Mouse (Mus musculus): ENCODE results near the gene Gpr183. TPM values are rescaled to one million over a fixed set of nuclear protein-coding genes. Genes with fewer than 3 reads are reported as not detected.
A peak's percentile ranks its signal among the peaks of the same experiment; 100 is the strongest.

The Gpr183 gene
- polyA plus RNA-seq, 1 experiment from 2014 or later, result 2.7 TPM

DNA sequence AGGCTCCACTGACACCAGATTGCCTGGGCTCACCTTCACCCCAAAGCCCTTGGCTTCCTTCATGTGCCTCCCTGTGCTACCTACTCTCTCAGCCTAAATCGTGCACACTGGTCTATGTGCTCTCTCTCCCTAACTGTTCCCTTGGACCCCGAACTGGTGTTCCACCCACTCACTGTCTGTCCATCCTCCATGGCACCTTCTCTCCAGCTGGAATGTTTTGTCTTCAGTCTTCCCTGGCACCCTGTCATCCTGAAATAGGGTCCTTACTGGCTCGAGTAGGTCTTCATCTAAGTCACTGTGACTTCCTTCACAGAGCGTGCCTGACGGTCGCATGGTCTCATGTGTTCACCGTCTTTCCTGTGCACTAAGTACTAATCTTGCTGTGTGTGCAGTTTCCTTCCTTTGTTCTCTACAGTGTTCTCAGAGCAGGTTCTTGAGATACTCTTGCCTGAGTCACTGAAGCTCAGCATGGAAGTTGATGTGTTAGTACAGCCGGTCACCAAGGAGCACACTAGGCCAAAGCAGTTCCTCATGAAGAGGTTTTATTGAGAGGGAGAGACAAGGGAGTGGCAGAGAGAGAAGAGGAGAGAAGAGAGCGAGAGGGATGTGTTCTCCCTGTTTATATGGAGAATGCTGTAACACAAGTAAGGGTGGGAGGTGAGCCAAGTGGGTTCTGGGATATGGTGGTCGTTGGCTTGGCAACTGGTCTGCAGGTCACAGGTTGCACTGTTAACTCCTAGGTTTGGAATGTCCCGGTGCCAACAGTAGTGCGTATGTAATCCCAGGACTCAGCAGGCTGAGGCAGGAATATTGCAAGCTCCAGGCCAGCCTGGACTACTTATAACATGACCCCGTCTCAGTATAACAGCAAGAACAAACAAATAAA, 27.6 kb upstream of the Gpr183 start:
- WGBS, result 81% methylated on average over 13 of the region's 13 CpGs
- Histone ChIP-seq H3K4me3 (ENCODE audit: low read length) (no peak overlapping the region), H3K27ac (ENCODE audit: low read length) (no peak overlapping the region), H3K36me3 (ENCODE audit: control insufficient read depth, insufficient read depth, low read length) (peaks cover 5% of the 10 kb centered on the region; the same call in 1 of the 2 replicates), H3K9me3 (ENCODE audit: control insufficient read depth, low read length) (no peaks in the 10 kb centered on the region), H3K4me1 (replicated peaks; ENCODE audit: control insufficient read depth, insufficient read depth, low read length) (no peaks in the 10 kb centered on the region), H3K4me2 (ENCODE audit: low read depth, low read length) (no peak overlapping the region), H3K27me3 (ENCODE audit: control insufficient read depth, insufficient read depth, low read depth, low read length) (no peaks in the 10 kb centered on the region), H3K9ac (ENCODE audit: low read length) (no peak overlapping the region)
- no peak for ATAC-seq (ENCODE audit: low read depth)

DNA sequence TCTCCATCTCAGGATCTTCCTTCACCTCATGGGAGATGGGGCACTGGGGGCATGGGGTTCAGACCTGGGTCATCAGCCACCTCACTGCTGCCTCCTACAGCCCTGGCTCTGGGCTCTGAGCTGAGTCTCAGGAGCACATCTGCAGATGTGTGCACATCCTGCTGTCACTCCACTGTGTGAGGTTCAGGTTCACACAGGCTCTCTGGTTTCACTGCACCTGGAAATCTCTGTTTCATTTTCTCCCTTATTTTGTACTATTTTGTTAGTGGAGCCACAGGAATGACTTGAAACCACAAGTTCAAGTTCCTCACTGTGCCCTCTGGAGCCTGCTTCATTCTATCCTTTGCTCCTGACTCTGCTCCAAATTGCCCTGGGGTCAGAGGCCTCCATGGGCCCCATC, 26.9 kb upstream of the Gpr183 start:
- no peak overlapping the region for H3K27ac ChIP-seq (ENCODE audit: low read length)
- H3K27me3 ChIP-seq (ENCODE audit: control insufficient read depth, insufficient read depth, low read depth, low read length), result no peaks in the 10 kb centered on the region

DNA sequence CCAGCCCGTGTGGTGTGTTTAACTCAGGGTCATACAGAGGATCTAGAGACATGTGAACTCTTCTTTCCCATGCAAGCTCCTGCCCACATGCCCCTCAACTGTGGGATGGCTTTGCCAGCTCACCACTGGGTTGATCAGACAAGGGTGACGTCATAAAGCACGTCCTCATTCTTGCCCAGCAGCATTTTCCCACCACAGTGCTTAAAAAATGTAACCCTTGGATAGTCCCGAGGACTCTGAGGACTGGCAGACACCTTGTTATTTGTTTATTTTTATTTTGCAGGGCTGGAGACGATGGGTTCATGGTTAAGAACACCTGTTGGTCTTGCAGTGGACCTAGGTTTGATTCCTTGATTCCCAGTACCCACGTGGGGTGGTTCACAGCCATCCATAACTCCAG, 25.9 kb upstream of the Gpr183 start:
- no peak overlapping the region for H3K9ac ChIP-seq (ENCODE audit: low read length)
- ATAC-seq (ENCODE audit: low read depth), result no peak
- H3K9me3 ChIP-seq (ENCODE audit: control insufficient read depth, low read length), result no peaks in the 10 kb centered on the region
- H3K4me1 ChIP-seq (replicated peaks; ENCODE audit: control insufficient read depth, insufficient read depth, low read length), result no peaks in the 10 kb centered on the region
- peaks cover 5% of the 10 kb centered on the region; the same call in 1 of the 2 replicates for H3K36me3 ChIP-seq (ENCODE audit: control insufficient read depth, insufficient read depth, low read length)
- H3K27me3 ChIP-seq (ENCODE audit: control insufficient read depth, insufficient read depth, low read depth, low read length), result no peaks in the 10 kb centered on the region
- H3K4me2 ChIP-seq (ENCODE audit: low read depth, low read length), result no peak overlapping the region
- no peak overlapping the region for H3K27ac ChIP-seq (ENCODE audit: low read length)
- no peak overlapping the region for H3K4me3 ChIP-seq (ENCODE audit: low read length)
- 74% methylated on average over 6 of the region's 6 CpGs for WGBS

More for the DNA sequence above, 26.9 kb upstream of the Gpr183 start:
- H3K4me2 ChIP-seq (ENCODE audit: low read depth, low read length), result no peak overlapping the region
- H3K4me3 ChIP-seq (ENCODE audit: low read length), result no peak overlapping the region
- H3K4me1 ChIP-seq (replicated peaks; ENCODE audit: control insufficient read depth, insufficient read depth, low read length), result no peaks in the 10 kb centered on the region
- no peak overlapping the region for H3K9ac ChIP-seq (ENCODE audit: low read length)
- ATAC-seq (ENCODE audit: low read depth), result no peak
- peaks cover 5% of the 10 kb centered on the region; the same call in 1 of the 2 replicates for H3K36me3 ChIP-seq (ENCODE audit: control insufficient read depth, insufficient read depth, low read length)
- H3K9me3 ChIP-seq (ENCODE audit: control insufficient read depth, low read length), result no peaks in the 10 kb centered on the region

DNA sequence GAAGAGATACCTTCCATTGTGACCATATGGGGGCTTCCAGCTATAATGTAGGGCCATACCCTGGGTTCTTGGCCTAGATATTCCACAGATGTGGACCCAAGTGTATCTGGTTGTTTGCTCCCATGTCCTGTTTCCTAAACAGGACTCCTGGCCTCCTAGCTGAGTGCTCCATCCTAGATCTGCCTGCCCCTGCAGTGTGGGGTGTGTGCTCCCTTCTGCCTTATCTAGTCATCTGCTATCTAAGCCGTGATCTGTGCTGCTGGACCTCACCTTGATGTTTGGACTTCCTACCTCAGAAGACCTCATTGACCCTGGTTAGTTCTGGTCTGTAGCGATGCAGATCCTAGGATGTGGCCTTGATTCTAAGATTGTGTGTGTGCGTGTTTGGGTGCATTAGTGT, 24.9 kb upstream of the Gpr183 start:
- Histone ChIP-seq H3K9ac (ENCODE audit: low read length) (no peak overlapping the region), H3K27ac (ENCODE audit: low read length) (no peak overlapping the region), H3K4me1 (replicated peaks; ENCODE audit: control insufficient read depth, insufficient read depth, low read length) (no peaks in the 10 kb centered on the region), H3K27me3 (ENCODE audit: control insufficient read depth, insufficient read depth, low read depth, low read length) (no peaks in the 10 kb centered on the region), H3K9me3 (ENCODE audit: control insufficient read depth, low read length) (no peaks in the 10 kb centered on the region), H3K4me3 (ENCODE audit: low read length) (no peak overlapping the region), H3K36me3 (ENCODE audit: control insufficient read depth, insufficient read depth, low read length) (peaks cover 5% of the 10 kb centered on the region; the same call in 1 of the 2 replicates), H3K4me2 (ENCODE audit: low read depth, low read length) (no peak overlapping the region)
- ATAC-seq (ENCODE audit: low read depth), result no peak
- 89% methylated on average over 3 of the region's 3 CpGs for WGBS

DNA sequence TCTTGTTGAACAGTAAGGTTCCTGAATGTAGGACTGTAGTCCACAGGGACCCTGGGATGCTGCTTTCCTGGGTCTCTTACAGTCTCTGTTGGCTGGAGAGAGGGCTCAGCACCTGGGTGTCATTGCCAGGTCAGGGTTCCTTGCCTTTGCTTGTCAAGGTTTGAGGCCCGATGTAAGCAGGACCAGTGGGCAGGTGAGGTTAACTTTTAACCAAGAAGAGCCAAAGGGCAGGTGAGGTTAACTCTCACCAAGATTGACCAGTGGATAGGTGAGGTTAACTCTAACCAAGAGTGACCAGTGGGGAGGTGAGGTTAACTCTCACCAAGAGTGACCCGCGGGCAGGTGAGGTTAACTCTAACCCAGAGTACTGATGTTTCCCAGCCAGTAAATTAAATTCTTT, 24.3 kb upstream of the Gpr183 start:
- Histone ChIP-seq H3K27me3 (ENCODE audit: control insufficient read depth, insufficient read depth, low read depth, low read length) (no peaks in the 10 kb centered on the region), H3K4me3 (ENCODE audit: low read length) (no peak overlapping the region), H3K4me2 (ENCODE audit: low read depth, low read length) (no peak overlapping the region), H3K27ac (ENCODE audit: low read length) (no peak overlapping the region), H3K36me3 (ENCODE audit: control insufficient read depth, insufficient read depth, low read length) (peaks cover 4% of the 10 kb centered on the region; the same call in 1 of the 2 replicates), H3K4me1 (replicated peaks; ENCODE audit: control insufficient read depth, insufficient read depth, low read length) (0 out of 2 replicates have a peak, but pooled peaks cover 2% of the 10 kb centered on the region), H3K9ac (ENCODE audit: low read length) (no peak overlapping the region), H3K9me3 (ENCODE audit: control insufficient read depth, low read length) (no peaks in the 10 kb centered on the region)
- ATAC-seq (ENCODE audit: low read depth), result no peak
- 89% methylated on average over 3 of the region's 3 CpGs for WGBS

DNA sequence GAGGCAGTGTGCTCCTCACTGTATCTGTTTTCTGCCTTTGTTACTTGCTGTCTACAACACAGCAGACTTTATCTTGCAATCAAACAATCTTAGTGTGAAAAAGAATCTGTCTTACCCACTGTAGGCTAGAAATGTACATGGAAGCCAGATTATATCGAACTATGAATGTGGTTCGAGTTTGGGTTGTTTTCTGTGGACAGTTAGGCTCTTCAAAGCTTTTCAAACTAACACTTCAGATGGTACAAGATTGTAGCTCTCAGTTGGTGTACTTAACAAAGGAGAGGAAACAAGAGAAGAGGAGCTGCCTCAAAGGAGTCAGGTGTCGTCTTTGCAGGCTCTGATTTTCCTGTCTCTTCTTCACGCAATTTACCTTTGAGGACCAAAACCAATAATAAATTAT, 22.7 kb upstream of the Gpr183 start:
- no peak overlapping the region for H3K4me3 ChIP-seq (ENCODE audit: low read length)
- H3K36me3 ChIP-seq (ENCODE audit: control insufficient read depth, insufficient read depth, low read length), result no peaks in the 10 kb centered on the region
- 66% methylated on average over 4 of the region's 4 CpGs for WGBS
- H3K27ac ChIP-seq (ENCODE audit: low read length), result no peak overlapping the region
- no peaks in the 10 kb centered on the region for H3K9me3 ChIP-seq (ENCODE audit: control insufficient read depth, low read length)
- no peaks in the 10 kb centered on the region for H3K27me3 ChIP-seq (ENCODE audit: control insufficient read depth, insufficient read depth, low read depth, low read length)
- ATAC-seq (ENCODE audit: low read depth), result no peak
- H3K9ac ChIP-seq (ENCODE audit: low read length), result no peak overlapping the region
- no peak overlapping the region for H3K4me2 ChIP-seq (ENCODE audit: low read depth, low read length)
- H3K4me1 ChIP-seq (replicated peaks; ENCODE audit: control insufficient read depth, insufficient read depth, low read length), result peaks cover 10% of the 10 kb centered on the region

DNA sequence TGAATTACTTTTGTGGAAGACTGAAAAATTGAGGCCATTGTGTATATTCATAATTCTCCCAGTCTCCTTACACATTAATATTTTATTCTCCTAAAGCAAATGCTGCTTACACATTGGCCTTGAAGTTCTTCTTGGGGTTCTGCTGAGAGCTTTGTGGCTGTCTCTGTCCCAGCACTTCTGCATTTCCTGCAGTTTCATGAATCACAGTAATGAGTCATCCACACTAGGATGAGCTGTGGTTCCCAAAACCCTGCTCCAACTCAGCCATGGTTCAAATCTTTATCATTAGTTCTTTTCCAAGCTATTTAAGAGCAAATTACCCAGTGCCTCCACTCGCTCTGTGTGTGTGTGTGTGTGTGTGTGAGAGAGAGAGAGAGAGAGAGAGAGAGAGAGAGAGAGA, 22.3 kb upstream of the Gpr183 start:
- no peaks in the 10 kb centered on the region for H3K36me3 ChIP-seq (ENCODE audit: control insufficient read depth, insufficient read depth, low read length)
- no peak overlapping the region for H3K27ac ChIP-seq (ENCODE audit: low read length)
- H3K9ac ChIP-seq (ENCODE audit: low read length), result no peak overlapping the region
- no peaks in the 10 kb centered on the region for H3K27me3 ChIP-seq (ENCODE audit: control insufficient read depth, insufficient read depth, low read depth, low read length)
- no peak overlapping the region for H3K4me3 ChIP-seq (ENCODE audit: low read length)
- no peak overlapping the region for H3K4me2 ChIP-seq (ENCODE audit: low read depth, low read length)
- H3K4me1 ChIP-seq (replicated peaks; ENCODE audit: control insufficient read depth, insufficient read depth, low read length), result peaks cover 12% of the 10 kb centered on the region
- 84% methylated on average over 1 of the region's 1 CpGs for WGBS
- H3K9me3 ChIP-seq (ENCODE audit: control insufficient read depth, low read length), result no peaks in the 10 kb centered on the region
- no peak for ATAC-seq (ENCODE audit: low read depth)

DNA sequence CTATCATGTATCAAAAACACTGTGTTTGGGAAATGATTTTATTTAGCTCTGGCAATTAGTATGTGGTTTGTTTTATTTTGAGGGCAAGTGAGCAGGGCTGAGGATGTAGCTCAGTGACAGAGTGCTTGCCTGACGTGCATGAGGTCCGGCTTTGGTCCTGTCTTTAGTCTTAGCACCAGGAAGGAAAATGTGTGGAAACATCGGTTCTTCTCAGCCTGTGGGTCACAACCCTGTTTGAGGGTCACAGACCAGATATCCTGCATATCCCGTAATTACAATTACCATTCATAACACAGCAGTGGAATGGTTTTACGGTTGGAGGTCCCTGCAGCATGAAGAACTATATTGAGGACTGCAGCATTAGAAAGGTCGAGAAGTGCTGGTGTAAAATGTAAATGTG, 21.0 kb upstream of the Gpr183 start:
- no peak overlapping the region for H3K27ac ChIP-seq (ENCODE audit: low read length)
- peak; percentile 59; the same call in 1 of the 2 replicates for ATAC-seq (ENCODE audit: low read depth)
- 66% methylated on average over 6 of the region's 6 CpGs for WGBS

DNA sequence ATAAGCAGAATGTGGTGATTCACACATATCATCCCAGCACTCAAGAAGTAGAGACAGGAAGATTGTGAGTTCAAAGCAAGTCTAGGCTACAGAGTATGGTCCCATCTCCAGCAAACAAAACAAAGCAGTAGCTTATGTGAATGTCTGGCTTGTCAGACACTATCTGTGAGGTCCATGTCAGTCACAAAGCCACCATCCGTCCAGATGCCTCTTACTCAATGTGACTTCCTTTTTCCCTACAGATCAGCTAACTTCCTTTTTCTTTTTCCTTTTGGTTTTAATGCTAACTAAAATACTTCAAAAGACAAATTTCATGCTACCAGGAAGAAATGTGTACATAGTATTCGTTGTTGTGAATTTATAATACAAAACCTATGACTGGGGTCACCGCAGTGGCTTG, 20.5 kb upstream of the Gpr183 start:
- no peaks in the 10 kb centered on the region for H3K36me3 ChIP-seq (ENCODE audit: control insufficient read depth, insufficient read depth, low read length)
- H3K27ac ChIP-seq (ENCODE audit: low read length), result no peak overlapping the region
- H3K4me2 ChIP-seq (ENCODE audit: low read depth, low read length), result no peak overlapping the region
- H3K27me3 ChIP-seq (ENCODE audit: control insufficient read depth, insufficient read depth, low read depth, low read length), result no peaks in the 10 kb centered on the region
- ATAC-seq (ENCODE audit: low read depth), result no peak
- WGBS, result 70% methylated on average over 3 of the region's 3 CpGs
- no peaks in the 10 kb centered on the region for H3K9me3 ChIP-seq (ENCODE audit: control insufficient read depth, low read length)
- H3K4me1 ChIP-seq (replicated peaks; ENCODE audit: control insufficient read depth, insufficient read depth, low read length), result peaks cover 12% of the 10 kb centered on the region
- H3K4me3 ChIP-seq (ENCODE audit: low read length), result no peak overlapping the region
- no peak overlapping the region for H3K9ac ChIP-seq (ENCODE audit: low read length)

More for the DNA sequence above, 21.0 kb upstream of the Gpr183 start:
- Histone ChIP-seq H3K36me3 (ENCODE audit: control insufficient read depth, insufficient read depth, low read length) (no peaks in the 10 kb centered on the region), H3K4me3 (ENCODE audit: low read length) (no peak overlapping the region), H3K27me3 (ENCODE audit: control insufficient read depth, insufficient read depth, low read depth, low read length) (no peaks in the 10 kb centered on the region), H3K4me1 (replicated peaks; ENCODE audit: control insufficient read depth, insufficient read depth, low read length) (peaks cover 12% of the 10 kb centered on the region), H3K4me2 (ENCODE audit: low read depth, low read length) (no peak overlapping the region), H3K9me3 (ENCODE audit: control insufficient read depth, low read length) (no peaks in the 10 kb centered on the region), H3K9ac (ENCODE audit: low read length) (no peak overlapping the region)

All from lung, embryonic 16.5 days (tissue).